Mouse (Mus musculus) intestine, postnatal 0 days (tissue): Measurements from ENCODE around the gene Ins2. TPM values are rescaled to one million over a fixed set of nuclear protein-coding genes. Genes with fewer than 3 reads are reported as not detected.
A peak's percentile ranks its signal among the peaks of the same experiment; 100 is the strongest.

Source experiments
- ATAC-seq: fragments of 200-750 bp; cut with Nextera tagmentation; 2 replicates; pipeline ENCODE4 v1.8.0; 2017; ENCODE audit warnings: mild to moderate bottlenecking, moderate TSS enrichment, moderate library complexity
- H3K27ac ChIP-seq: fragments of 300-500 bp; sonication (generic); 2 replicates; pipeline ENCODE4 v1.5.1; 2014; ENCODE audit warnings: mild to moderate bottlenecking, low read depth, low read length, moderate library complexity
- H3K27me3 ChIP-seq: fragments of 300-500 bp; sonication (generic); replicated peaks from 2 replicates; pipeline ENCODE4 v1.6.1; 2014; ENCODE audit warnings: low read length, mixed read lengths; ENCODE audit not compliant: control insufficient read depth, insufficient read depth
- H3K36me3 ChIP-seq: fragments of 300-500 bp; sonication (generic); 2 replicates; pipeline ENCODE4 v1.6.1; 2014; ENCODE audit warnings: mild to moderate bottlenecking, moderate library complexity; ENCODE audit not compliant: control insufficient read depth, insufficient read depth
- H3K4me1 ChIP-seq: fragments of 300-500 bp; sonication (generic); replicated peaks from 2 replicates; pipeline ENCODE4 v1.6.1; 2014; ENCODE audit warnings: antibody characterized with exemption, low read length, mixed read lengths; ENCODE audit not compliant: control insufficient read depth, insufficient read depth
- H3K4me2 ChIP-seq: fragments of 300-500 bp; sonication (generic); replicated peaks from 2 replicates; pipeline ENCODE4 v1.6.1; 2014; ENCODE audit warnings: low read depth, mild to moderate bottlenecking, moderate library complexity
- H3K4me3 ChIP-seq: fragments of 300-500 bp; sonication (generic); 2 replicates; pipeline ENCODE4 v1.5.1; 2014; ENCODE audit warnings: low read depth, low read length
- H3K9ac ChIP-seq: fragments of 300-500 bp; sonication (generic); 2 replicates; pipeline ENCODE4 v1.6.1; 2014; ENCODE audit warnings: mild to moderate bottlenecking, low read depth, low read length
- H3K9me3 ChIP-seq: fragments of 300-500 bp; sonication (generic); 2 replicates; pipeline ENCODE4 v1.6.1; 2016; ENCODE audit warnings: mixed run types; ENCODE audit not compliant: control insufficient read depth
- CTCF ChIP-seq: sonication (generic); IDR thresholded peaks from 2 replicates; pipeline ENCODE4 v1.5.1; 2016; ENCODE audit warnings: low read depth, mild to moderate bottlenecking, control low read depth, antibody characterized with exemption, moderate library complexity
- WGBS: fragments of 180-500 bp; shearing (Covaris S2); extraction: QIAGEN DNeasy Blood & Tissue Kit; methylation state at CpG from one replicate; pipeline ENCODE4 v1.1.7; 2014; 5-methylcytosine and 5-hydroxymethylcytosine counted together
- polyA plus RNA-seq: library from polyadenylated mRNA; unstranded; fragments of >200 nt; fragmentation: Nextera tagmentation; extraction: Ambion mirVana; gene quantifications from 2 replicates; pipeline ENCODE4 v1.2.1, GENCODE M21; 2015

The Ins2 gene
- polyA plus RNA-seq, 1 experiment from 2014 or later, result 38.6 TPM

DNA sequence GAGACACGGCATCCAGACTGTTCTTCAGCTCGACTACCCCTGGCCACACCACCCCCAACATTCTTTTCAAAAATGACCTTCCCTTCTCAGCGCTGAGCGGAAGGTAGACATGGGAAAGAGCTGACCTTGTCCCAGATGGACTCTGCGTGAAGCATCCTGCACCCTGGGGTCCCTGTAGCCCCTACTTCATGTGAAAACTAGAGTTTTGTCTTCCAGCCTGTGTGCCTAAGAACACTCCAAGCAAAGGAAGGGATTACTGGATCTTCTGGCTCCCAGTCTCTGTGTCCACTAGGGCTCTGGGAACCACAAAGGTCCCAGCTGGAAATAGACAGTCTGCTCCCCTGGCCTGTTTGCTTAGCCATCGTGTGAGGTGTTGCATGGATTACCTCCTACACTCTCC is 68.0 kb downstream of the Ins2 start:
- WGBS, result 67% methylated on average over 6 of the region's 6 CpGs
- H3K4me3 ChIP-seq, result no peak overlapping the region
- H3K4me1 ChIP-seq, result no peaks in the 10 kb centered on the region
- no peak overlapping the region for H3K9ac ChIP-seq
- TF ChIP-seq CTCF, result no peak
- H3K9me3 ChIP-seq, result peaks cover 9% of the 10 kb centered on the region
- H3K27ac ChIP-seq, result no peak overlapping the region
- H3K4me2 ChIP-seq, result no peak overlapping the region
- H3K36me3 ChIP-seq, result no peaks in the 10 kb centered on the region
- no peak for ATAC-seq
- no peaks in the 10 kb centered on the region for H3K27me3 ChIP-seq

DNA sequence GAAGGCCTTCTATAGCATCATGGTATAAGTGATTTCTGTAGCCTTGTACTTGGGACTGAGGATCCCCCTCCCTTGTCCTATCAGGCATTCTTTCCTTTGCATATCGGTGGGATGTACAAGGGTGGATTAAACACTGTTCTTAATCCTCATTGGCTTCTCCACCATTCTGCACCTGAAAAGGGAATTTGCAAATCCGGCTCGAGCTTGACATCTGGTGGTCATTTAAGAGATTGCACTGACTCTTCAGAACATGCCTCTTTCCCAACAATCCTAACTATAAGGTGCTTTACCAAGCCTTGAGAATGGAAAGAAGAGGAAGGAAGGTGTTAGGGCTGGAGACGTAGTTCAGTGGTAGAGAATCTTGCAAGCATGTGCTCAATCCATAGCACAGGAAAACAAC is 71.1 kb downstream of the Ins2 start:
- H3K9me3 ChIP-seq, result peaks cover 13% of the 10 kb centered on the region
- H3K27ac ChIP-seq, result no peak overlapping the region
- ATAC-seq, result no peak; the same call in 1 of the 2 replicates
- no peaks in the 10 kb centered on the region; the same call in 1 of the 2 replicates for H3K36me3 ChIP-seq
- no peak overlapping the region for H3K4me2 ChIP-seq
- H3K4me1 ChIP-seq, result no peaks in the 10 kb centered on the region
- 18% methylated on average over 4 of the region's 4 CpGs for WGBS
- H3K27me3 ChIP-seq, result no peaks in the 10 kb centered on the region
- H3K4me3 ChIP-seq, result no peak overlapping the region
- no peak overlapping the region for H3K9ac ChIP-seq
- peak; percentile 88 for TF ChIP-seq CTCF

DNA sequence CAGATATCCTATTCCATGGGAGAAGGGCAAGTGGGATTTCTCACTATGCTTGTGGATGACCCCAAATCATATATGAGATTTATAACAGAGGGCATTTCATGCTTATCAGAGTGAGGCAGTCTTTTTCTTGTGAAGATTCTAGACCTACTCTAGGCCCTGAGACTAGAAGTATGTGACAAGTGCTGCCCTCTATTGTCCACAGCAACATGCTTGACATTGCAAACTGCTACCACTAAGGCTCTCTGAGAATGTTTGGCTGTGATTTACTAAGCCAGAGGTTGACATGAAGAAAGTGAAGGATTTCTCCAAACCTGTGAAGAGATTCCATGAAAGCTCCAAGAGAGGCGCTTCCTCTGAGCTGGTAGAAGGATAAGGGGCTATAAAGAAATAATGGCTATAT is 72.1 kb downstream of the Ins2 start:
- Histone ChIP-seq H3K27me3 (peaks cover 4% of the 10 kb centered on the region; the same call in 1 of the 2 replicates), H3K4me2 (no peak overlapping the region), H3K4me1 (no peaks in the 10 kb centered on the region), H3K27ac (no peak overlapping the region), H3K36me3 (no peaks in the 10 kb centered on the region; the same call in 1 of the 2 replicates), H3K4me3 (no peak overlapping the region), H3K9ac (no peak overlapping the region), H3K9me3 (peaks cover 13% of the 10 kb centered on the region)
- ATAC-seq, result no peak
- 90% methylated on average over 1 of the region's 1 CpGs for WGBS
- peak; percentile 51 for TF ChIP-seq CTCF

DNA sequence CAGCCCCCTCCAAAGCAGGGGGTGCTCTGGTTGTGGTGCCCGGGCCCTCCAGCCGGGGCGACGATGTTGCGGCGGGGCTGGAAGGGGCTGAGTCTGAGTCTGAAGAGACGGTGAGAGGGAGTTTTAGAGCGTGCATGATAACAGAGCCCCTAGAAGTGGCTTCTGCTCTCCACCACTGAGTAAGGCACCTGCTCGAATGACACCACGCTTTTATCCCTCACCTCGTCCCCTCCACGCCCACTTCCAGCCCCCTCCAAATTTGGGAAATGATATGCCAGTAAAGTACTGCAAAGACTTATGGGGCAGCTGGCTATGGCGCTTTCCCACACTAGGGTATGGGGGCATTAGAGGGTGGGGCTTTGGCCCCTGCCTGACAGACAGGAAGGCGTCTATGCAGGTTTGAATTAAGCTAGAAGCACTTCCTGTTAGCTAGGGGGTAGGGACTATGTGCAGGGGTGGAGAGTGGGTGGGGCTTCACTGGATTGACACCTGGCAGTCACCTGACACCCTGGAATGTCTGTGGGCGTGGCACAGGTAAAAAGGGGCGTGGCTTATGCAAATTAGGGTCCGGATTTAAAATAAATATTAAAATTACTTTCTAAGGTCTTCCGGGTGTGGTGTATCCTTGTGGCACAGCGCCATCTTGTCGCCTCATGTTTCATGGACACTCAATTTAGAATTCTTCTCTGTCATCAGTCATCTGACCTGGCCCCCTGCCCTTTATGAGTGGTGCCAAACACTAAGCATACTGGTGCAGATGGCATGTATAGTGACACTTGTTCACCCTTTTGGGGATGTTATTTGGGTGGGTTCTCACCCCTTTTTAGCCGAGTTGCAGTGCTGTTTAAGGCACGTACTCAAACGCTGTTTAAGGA is 73.2 kb downstream of the Ins2 start, which contains the start of gene Gm49394:
Gene Gm49394 (minus strand): TSS at position 192 of the 875 bp plus-strand sequence.
- Histone ChIP-seq H3K9me3 (peaks cover 13% of the 10 kb centered on the region), H3K4me1 (no peaks in the 10 kb centered on the region), H3K4me2 (no peak within 1 kb of the TSS), H3K27me3 (peaks cover 14% of the 10 kb centered on the region; the same call in 1 of the 2 replicates), H3K36me3 (no peaks in the 10 kb centered on the region; the same call in 1 of the 2 replicates), H3K9ac (no peak within 1 kb of the TSS), H3K27ac (no peak within 1 kb of the TSS; the same call in 1 of the 2 replicates), H3K4me3 (peak within 1 kb of the TSS; percentile 5; the same call in 1 of the 2 replicates)
- WGBS, result 74% methylated on average over 23 of the region's 23 CpGs
- peak; percentile 49 for ATAC-seq
- TF ChIP-seq CTCF, result no peak

DNA sequence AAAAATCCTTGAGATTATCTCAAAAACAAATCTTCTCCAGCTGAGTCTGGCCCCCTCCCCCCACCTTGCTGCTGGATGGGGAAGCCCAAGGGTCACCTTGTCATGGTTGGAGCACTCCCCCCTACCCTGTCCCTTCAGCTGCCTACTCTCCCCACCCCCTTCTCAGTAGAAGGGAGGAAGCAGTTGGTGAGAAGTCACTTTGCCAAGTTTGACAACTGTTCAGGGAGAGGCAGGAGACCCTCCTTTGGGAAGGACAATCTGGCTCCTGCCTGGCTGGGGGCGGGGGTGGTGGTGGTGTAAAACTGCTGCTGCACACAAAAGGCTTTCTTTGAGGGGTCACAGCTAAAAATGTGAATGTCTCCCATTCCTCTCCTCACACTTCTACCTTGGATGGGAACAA is 74.9 kb downstream of the Ins2 start:
- Histone ChIP-seq H3K4me3 (no peak overlapping the region), H3K9me3 (peaks cover 13% of the 10 kb centered on the region), H3K36me3 (no peaks in the 10 kb centered on the region; the same call in 1 of the 2 replicates), H3K9ac (no peak overlapping the region), H3K4me2 (no peak overlapping the region), H3K4me1 (no peaks in the 10 kb centered on the region), H3K27me3 (peaks cover 31% of the 10 kb centered on the region), H3K27ac (no peak overlapping the region)
- 76% methylated on average over 1 of the region's 1 CpGs for WGBS
- no peak for ATAC-seq
- TF ChIP-seq CTCF, result no peak

DNA sequence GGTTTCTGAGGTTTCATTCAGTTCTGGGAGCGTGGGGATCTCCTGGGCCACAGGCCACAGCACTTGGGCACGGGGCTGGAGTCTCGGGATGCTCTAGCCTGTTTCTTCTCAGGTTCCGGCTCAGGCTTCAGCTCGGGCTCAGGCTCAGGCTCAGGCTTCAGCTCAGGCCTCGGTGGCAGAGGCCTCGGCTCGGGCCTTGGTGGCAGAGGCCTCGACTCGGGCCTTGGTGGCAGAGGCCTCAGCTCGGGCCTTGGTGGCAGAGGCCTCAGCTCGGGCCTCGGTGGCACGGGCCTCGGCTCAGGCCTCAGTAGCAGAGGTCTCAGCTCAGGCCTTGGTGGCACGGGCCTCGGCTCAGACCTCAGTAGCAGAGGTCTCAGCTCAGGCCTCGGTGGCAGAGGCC is 75.7 kb downstream of the Ins2 start:
- peaks cover 13% of the 10 kb centered on the region for H3K9me3 ChIP-seq
- no peaks in the 10 kb centered on the region; the same call in 1 of the 2 replicates for H3K36me3 ChIP-seq
- no peak overlapping the region for H3K9ac ChIP-seq
- H3K27ac ChIP-seq, result no peak overlapping the region
- no peak for ATAC-seq
- 93% methylated on average over 18 of the region's 18 CpGs for WGBS
- H3K27me3 ChIP-seq, result peaks cover 39% of the 10 kb centered on the region
- no peak overlapping the region for H3K4me3 ChIP-seq
- TF ChIP-seq CTCF, result no peak
- H3K4me2 ChIP-seq, result no peak overlapping the region
- H3K4me1 ChIP-seq, result no peaks in the 10 kb centered on the region
